Mouse (Mus musculus) left cerebral cortex, adult 8-10 months (tissue): ENCODE measurements around the gene Prkn. TPM values are rescaled to one million over a fixed set of nuclear protein-coding genes. Genes with fewer than 3 reads are reported as not detected.
A peak's percentile ranks its signal among the peaks of the same experiment; 100 is the strongest.

Experiments
- DNase-seq, 2 experiments: peaks; one replicate each; pipeline ENCODE4 v3.0.0; 2022; ENCODE audit warnings: low spot score in 2 of 2
- total RNA-seq, 4 experiments: library from RNA; stranded (reverse); gene quantifications; 2 replicates each; pipeline ENCODE4 v1.2.4; 2022

The Prkn gene
- total RNA-seq, 4 experiments from 2014 or later: 17.6 to 23.7 (median 21.6) TPM

DNA sequence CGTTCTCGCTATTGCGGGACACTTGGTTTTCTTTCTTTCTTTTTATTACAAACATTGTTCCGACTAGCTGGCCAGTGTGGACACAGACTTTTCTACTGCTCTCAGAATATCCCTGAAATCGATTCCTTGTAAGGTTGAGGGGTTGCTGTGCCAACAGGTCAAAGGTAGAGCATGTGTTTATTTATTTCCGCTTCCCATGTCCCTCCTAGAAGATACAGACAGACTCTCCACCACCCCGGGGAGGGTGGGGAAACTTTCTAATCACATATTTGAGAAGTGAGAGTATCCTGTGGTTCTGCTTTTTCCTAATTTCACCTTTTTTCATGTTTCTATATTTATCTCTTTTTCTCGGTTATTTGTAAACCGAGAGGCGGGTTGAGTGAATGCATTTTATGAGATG lies 797.5 kb downstream of the Prkn start:
- DNase-seq: no peak

DNA sequence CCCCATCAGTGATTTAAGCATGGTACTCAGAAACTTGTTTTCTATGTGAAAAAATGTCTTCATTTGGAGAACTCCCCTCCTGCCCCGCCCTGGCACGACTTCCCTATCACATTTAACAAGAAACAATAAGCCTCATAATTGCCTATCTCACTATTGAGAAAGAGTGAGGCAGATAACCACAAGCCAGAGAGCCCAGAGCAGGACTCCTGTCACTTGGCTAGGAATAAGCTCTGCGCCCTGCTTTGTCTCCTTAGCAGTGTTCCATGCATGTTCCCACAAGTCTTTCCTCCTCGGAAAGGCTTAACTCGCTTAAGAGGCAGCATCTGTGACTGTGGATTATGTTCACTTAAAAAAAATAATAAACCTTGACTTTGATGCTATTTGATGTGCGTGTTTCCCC lies 798.3 kb downstream of the Prkn start:
- DNase-seq: no peak

DNA sequence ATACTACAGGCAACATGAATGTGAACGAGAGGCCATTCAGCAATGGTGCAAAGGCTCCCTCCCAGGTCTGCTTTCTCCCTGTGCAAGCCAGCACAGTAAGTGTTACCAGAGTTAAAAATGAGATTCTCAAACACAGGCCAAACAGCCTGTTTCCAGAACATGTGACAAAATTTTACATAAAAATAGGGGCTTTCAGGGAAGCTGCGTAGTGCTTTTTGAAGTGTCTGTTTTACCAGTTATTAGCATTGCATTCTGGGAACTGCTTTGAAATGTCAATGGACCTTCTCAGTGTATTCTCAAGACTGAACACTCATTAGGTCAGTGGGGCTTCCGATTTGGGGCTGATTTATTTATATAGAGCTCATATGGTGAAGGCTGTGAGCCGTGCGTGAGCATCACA lies 799.6 kb downstream of the Prkn start:
- DNase-seq: no peak

DNA sequence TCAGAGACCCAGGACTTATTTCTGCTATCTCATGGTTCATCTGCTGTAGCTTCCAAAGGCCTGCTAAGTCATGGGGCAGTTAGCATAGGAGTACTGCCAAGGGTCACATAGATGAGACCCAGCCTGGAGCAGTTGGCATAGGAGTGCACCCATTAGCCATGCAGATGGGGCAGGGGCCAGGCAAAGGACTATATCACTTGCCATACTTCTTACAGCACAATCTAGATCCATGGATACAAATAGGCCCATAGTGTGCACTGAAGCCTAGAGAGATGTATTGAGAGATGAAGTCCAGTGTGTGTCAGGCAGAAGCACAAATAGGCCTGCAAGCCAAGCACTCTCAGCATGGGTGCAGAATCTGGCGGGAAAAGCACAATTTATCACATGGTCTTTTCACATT lies 802.1 kb downstream of the Prkn start:
- DNase-seq: no peak

DNA sequence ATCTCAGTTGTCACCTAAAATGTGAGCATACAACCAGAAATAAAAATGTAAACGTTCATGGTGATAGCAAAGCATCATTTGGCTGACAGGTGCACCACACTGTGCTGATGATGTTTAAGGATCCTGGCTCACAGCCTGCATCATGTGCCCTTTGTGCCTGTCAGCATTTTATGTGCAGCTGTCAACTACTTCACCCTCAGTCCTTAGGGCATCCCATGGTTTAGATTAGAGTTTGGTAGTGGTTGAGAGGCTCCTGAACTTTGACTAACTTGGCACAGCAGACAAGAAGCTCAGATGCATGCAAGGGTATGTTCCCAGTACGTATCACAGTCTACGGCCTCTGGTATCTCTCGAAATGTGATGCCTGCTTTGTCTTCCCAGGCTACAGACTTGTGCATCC lies 803.8 kb downstream of the Prkn start:
- DNase-seq: no peak

DNA sequence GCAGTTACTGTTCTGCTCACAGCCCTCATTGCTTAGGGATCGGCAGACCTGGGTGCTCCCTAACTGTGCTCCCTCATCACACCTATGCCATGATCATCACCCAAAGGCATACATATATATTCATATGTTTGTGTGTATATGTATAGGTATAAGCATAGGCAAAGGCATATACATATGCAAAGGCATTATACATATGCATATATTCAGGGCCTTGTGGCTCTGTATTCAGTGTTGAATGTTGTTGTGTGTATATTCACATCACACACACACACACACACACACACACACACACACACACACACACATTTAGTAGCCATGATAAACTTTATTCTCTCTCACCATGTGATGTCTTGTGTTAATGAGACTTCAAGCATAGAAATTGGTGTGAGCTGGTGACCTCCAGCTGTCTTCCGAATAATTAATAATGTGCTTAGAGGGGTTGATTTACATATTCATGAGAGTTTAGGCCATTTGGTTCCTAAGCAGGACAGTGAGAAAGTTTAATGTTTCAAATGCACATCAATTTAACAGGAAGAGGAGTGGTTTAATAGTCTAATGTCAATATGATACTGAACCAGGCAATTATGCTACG lies 804.8 kb downstream of the Prkn start:
- DNase-seq: no peak

DNA sequence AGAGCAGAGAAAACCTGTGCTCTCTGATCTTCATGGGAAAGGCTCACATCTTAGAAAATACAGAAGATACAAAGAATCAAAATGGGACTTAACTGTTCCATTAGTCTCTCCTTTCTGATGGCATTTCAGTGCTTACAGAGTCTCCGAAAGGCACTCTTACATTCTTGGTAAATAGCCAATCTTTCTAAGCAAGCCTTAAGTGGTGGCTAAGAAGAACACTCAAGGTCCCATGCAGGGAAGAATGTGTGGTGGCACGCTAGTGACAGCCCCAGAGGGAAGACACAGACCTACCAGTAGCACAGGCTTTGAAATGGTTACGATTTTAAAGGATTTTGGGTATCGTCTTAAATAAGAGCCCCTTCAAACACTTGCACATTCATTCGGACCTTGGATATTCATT lies 816.2 kb downstream of the Prkn start:
- DNase-seq: no peak

DNA sequence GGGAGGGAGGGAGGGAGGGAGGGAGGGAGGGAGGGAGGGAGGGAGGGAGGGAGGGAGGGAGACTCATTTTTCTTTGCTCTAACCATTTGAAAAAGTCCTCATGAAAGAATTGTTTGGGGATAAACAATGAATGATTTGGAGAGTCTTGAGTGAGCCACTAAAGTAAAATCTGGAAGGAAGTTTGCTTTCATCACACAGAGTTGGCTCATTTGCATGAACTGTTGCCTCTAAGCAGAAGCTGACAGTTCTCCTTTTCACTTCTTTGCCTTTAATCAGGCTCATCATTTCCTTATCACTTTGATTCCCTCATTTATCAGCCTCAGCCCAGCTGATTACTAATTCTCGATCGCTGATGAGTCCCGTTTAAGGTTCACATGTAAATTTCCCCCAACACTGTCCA lies 816.7 kb downstream of the Prkn start:
- no peak for DNase-seq

DNA sequence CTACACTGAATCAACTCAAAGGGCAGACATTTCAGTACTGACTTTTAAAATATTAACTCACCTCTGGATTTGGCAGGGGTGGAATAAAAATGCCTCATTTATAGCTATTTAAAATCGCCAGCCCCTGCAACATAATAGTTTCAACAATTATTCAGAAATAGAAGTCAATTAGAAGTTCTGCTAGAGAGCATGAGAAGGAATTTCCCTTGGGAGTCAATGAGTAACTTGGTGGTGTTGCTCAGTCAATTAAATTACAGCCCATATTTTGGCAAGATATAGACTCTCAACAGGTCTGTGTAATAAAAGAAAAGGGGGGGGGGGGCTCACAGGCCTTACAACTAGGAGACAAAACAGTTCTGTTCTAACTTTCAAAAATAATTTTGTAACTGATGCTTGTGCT lies 821.7 kb downstream of the Prkn start:
- no peak for DNase-seq

DNA sequence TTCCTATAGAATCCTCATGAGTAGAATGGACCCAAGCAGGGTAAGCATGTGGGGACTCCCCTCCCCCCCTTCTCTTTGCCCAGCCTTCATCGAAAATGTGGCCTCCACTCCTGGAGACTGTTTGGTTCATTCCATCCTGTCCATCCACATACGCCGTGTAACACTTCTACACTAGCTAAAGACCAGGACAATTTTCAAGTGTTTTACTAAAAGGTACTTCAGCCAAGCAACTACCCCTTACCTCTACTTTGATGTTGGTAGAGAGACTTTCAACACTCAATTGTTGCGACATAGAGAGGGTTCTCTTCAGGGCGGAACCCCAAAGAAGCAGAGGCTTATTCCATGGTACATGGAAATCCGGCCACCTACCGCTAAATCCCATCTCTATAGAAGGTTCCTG lies 823.3 kb downstream of the Prkn start:
- DNase-seq: no peak

DNA sequence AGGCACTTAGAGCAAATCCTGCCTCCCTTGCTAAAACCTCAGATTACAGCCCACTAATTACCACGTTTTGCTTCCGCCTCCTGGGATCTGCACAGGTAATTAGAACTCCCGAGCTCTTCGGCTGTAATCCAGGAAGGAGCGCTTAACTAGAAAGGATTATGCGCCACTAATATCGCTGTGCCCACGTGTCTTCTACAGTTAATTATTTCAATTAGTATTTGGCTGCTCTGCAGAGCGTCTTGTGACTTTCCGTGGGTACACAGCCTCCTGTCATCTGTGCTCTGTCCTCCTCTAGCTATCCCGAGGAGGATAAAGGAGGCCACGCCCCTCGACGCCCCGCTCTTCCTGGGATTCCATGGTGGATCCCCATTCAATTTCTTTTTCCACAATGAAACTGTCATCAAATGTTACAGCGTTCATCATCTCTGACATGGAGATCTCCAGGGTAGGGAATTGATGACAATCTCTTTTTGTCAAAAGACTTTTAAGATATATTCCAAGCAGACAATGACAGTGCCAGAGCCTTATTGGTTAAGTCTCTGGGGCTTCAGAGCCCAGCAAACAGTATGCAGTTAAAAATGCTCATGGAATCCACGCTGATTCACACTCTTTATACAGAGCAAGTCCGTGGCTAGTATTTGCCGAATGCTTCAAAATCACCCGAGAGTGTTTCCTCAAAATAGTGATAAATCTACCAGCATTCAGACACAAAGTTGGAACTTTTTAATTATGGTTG lies 824.6 kb downstream of the Prkn start:
- no peak for DNase-seq

DNA sequence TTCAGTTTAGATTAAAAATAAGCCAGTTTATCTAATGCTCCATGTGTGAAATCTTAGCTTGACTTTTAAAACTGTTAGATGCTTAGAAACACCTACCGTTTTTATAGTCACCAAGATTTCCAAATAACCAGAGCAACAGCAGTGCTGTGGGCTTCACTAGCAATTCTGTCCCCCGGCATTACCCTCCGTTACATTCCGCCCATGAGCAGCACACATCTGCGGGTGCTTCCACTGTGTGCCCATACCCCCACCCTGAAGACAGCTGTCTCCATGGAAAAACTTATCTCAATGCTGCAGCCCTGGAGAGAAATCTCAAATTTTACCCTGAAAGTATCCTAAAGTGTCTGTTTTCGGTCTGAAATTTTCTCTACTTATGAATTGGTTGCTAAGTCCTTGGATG lies 839.5 kb downstream of the Prkn start:
- peak in 1 of 2 experiments; percentile 47 for DNase-seq

DNA sequence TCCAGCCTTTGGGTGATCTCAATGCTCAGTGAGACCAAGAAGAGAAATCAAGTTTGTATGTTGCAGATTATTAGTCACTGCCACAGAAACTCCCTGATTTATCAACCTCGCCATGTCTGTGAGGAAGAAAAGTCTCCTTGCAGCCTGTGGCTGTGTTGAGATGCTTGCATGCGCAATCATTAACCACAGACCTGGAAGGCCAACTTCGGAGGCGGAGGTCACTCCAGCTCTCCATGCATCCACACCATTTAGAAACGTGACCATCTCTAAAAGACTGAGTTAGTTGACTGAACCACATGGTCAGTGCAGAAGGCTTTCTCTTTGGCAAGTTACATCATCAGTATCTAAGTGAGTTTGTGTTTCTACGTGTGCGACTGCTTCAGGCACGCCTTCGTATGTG lies 840.3 kb downstream of the Prkn start:
- no peak for DNase-seq

DNA sequence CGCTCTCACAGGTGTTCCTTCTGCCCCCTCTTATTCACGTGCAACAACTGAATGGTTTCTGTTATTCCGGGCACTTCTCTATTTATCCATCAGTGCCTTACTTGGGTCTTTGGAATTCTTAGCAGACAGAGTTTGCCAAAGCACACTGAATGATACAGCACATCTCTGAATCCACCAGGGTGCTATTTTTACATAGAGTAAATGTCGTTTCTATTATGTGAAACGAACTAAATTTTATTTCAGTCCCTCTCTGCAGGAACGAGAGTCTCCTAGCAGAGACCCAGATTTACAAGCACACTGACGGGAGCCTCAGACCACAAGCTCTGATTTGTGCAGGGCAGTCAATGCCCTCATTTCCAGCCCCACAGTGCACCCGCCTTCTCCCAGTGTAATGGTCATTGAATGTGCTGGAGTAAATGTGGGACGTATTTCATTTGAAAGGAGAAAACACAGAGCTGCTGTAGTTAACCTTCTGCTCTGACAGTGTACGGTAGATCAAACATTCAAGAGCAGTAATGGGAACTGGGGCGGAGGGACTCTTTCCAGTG lies 841.7 kb downstream of the Prkn start:
- peak in 1 of 2 experiments; percentile 22 for DNase-seq

DNA sequence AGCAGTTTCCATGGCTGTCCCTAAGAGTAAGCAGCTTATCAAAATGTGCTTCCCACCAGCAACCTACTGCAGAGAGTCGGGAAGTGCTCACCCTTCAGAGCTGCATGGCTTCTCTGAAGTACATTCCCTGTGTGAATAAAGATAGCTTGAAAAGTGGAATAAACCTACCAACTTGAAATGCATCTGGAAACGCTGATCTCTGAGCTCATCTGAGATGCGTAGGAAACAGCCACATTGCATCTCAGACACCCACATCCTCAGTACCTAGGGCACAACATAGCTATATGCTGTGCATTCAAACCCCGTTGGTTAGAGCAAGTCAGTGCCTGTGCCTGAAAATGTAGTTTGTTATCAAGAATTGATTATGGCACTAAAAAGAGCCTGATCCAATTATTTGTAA lies 864.8 kb downstream of the Prkn start:
- DNase-seq: peak in 1 of 2 experiments; percentile 20

DNA sequence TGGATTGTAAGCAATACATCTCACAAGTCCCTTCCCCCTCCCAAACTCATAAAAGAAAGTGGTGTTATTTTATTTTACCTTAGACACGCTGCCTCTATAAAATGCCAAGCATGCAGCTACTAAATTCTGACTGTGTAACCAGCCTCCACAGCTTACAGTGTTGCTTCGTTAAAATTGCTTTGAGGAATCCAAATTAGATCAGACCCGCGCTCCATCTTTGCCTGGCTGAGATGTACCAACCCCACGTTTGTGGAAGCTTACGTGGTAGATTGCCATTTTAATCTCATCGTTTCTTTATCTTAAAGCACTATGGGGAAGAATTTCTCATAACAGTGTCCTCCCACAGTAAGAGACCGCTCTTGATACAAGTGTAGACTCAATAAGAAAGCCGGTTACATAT lies 865.6 kb downstream of the Prkn start:
- peak in 1 of 2 experiments; percentile 22 for DNase-seq

DNA sequence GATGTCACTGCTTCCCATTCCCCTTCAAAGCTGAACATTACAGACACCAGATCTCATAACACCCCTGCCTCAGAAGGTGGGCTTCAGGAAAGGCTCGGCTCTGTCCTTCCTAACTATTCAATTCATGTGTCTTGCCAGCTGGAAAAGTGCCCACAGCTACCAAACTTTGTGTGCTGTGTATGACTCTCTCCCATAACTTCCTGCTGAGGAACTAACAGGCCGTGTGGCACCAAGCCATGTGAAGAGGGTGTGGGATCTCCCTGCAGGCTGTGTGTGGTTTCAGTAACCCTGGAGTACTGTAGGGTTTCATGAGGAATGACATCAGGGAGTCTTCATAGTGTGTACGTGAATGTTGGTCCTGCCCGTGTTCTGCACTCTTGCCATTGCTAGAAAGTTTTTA lies 871.9 kb downstream of the Prkn start:
- DNase-seq: no peak

DNA sequence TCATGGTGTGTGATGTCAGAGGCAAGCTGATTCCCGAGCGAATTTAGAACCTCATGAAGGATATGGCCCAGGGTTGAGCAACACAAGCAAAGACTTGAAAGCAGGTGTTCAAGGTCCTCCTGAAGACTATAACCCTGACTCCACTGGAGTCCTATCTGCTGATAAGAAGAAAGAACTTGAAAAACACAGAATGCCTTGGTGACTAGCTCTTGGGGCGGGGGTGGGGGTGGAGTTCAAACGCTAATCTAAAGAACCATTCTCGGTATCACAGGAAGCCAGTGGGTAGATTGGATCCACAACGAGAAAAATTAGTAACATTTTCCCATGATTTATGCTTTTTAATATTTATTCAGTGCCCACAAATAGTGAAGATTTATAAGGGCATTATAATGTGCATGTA lies 879.6 kb downstream of the Prkn start:
- no peak for DNase-seq

DNA sequence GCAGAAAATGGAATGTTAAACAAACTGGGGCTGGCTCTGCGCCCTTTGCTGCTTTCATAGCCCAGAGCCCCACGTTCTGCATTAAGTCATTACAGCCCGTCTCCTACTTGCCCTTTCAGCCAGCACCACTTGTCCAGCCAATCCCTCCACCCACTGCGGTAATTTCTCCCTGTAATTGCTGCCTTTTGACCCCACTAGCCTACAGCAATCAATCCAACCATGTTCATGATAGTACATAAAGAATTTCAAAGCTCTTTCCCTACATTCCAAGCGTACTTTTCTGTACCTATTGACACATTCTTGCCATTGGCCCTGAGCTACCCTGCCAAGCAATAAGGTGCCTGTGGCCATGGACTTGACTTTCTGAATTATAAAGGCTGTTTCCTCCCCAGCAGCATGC lies 881.7 kb downstream of the Prkn start:
- DNase-seq: no peak

DNA sequence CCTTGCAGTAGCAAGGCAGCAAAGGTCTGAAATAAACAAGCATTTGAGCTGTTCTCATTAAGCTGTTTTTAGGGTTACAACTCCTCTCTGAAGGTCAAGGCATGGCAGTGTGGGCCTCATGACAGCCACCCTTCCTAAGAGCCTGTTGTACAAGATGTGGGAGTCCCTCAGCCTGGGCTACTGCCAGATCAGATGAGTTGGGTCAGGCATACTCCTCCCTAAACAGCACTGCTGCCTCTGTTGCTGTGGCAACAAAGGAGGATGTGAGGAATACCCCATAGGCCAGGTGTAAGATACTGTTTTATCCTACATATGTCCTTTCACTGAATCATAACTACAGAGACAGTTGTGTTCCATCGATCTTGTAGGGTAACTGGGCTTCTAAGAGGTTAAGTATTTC lies 882.3 kb downstream of the Prkn start:
- peak in 1 of 2 experiments; percentile 30 for DNase-seq

DNA sequence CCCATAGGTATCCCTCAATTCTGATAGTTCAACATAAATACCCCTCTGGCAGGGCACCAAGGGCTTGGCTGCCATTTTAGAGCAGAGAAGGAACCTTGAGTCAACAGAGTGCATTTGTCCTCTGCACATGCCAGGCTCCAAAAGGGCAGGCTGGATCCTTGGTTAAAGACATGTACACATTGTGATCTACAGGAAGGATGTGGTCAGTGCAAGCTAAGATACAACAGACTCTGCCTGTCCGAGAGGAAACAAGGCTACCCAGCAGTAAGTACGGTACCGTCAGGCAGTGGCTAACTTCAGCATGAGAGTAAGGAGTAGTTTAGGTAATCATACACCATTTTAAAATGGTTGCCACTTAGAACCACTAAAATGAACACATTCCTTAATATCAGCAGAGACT lies 884.0 kb downstream of the Prkn start:
- DNase-seq: no peak

DNA sequence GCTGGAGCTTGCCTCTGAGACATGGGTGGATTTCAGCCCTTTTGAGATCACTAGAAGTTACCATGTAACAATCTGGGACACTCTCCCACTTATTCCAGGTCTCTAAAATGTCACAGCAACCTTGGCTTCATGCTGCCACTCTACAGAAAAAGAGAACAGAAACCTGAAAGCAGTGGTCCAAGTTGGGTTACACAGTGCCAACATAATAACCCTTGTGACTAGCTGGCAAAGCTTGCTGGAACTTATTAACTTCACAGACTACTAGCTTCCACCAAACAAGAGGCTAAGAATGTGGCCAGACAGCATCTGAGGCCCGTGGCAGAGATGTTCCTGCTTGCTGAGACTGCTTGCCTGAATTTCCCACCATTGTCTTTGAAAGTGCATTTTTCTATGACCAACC lies 886.9 kb downstream of the Prkn start:
- DNase-seq: no peak

DNA sequence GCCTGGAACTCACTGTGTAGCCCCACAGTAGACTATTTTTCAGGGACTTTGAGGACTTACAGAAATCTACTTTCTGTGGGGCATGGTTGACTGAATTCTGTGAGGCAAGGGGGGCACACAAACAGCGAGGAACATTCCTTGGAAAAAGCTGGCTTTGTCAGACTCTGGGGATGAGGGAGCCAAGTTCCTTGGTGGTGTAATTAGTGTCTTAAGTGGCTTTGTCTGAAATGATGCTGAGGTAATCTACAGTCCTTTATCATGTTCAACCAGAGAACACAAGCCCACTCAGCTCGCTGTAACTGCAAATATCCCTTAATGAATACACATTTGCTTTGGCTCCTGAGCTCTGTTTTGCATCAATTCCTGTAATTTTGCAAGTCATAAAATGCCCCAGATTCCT lies 888.1 kb downstream of the Prkn start:
- no peak for DNase-seq
